Mouse (Mus musculus): ENCODE measurements around the gene Nanp. TPM values are rescaled to one million over a fixed set of nuclear protein-coding genes. Genes with fewer than 3 reads are reported as not detected.

Gene Nanp
- polyA plus RNA-seq, 1 experiment from 2014 or later, result 43.9 TPM

DNA sequence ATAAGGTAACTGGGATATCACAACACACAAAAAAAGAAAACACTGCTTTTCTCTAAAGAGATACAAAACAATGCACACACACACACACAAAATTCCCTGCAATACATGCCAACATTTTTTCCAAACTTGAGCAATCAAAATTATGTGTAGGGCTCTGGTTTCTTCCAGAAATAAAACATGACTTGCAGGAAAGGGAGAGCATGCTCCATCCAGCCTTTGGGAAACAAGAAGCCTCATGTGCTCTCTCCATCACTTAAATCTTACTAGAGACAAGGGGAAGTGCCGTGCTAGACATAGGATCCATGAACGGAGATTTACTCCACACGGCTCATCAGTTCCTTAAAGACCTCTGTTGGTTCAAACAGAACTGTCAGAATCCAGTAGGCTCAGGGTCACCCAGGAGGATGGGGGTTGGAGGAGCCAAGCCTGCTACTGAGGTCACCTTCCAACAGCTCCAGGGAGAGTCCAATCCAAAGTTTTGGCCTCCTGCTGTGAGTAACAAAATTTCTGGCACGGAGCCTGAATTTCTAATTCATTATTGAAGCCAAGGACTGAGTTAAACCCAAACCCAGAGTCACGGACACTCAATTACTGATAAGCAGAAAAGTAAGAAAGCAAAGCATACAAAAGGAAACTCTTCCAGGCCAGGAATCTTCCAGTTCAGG, 32.8 kb downstream of the Nanp start:
- Histone ChIP-seq H3K27me3 (ENCODE audit: control insufficient read depth, insufficient read depth, low read length) (no peaks in the 10 kb centered on the region), H3K4me2 (ENCODE audit: low read depth) (no peak overlapping the region), H3K9me3 (ENCODE audit: control insufficient read depth, low read length) (no peaks in the 10 kb centered on the region), H3K27ac (ENCODE audit: low read depth, low read length) (no peak overlapping the region), H3K9ac (ENCODE audit: low read length) (no peak overlapping the region), H3K36me3 (ENCODE audit: control insufficient read depth, insufficient read depth, low read length) (no peaks in the 10 kb centered on the region), H3K4me3 (ENCODE audit: low read depth, low read length) (no peak overlapping the region), H3K4me1 (ENCODE audit: control insufficient read depth, insufficient read depth, low read length) (peaks cover 3% of the 10 kb centered on the region; the same call in 1 of the 2 replicates)
- 76% methylated on average over 5 of the region's 5 CpGs for WGBS
- ATAC-seq (ENCODE audit: insufficient read depth, low FRiP score, low TSS enrichment) (no peak), DNase-seq (ENCODE audit: low spot score) (no peak)

DNA sequence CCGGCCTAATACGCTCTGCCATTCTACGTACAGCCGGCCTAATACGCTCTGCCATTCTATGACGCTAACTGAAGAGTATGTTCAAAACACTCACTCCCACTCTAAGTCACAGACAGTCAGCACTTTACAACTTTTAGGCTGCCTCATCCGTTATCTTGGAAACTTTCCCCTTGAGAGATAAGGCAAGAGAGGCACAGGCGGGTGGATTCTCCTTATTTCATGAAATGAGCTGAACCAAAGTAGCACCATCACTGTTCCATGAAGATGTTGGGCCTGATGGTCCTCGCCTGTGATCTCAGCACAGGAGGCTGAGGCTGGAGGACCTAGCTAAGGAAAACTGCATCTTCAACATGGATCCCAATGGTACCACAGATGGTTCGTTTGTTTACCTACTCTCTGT, 34.8 kb downstream of the Nanp start:
- ATAC-seq (ENCODE audit: insufficient read depth, low FRiP score, low TSS enrichment) (no peak), DNase-seq (ENCODE audit: low spot score) (no peak)
- Histone ChIP-seq H3K4me2 (ENCODE audit: low read depth) (no peak overlapping the region), H3K9me3 (ENCODE audit: control insufficient read depth, low read length) (no peaks in the 10 kb centered on the region), H3K4me1 (ENCODE audit: control insufficient read depth, insufficient read depth, low read length) (peaks cover 3% of the 10 kb centered on the region; the same call in 1 of the 2 replicates), H3K9ac (ENCODE audit: low read length) (no peak overlapping the region), H3K36me3 (ENCODE audit: control insufficient read depth, insufficient read depth, low read length) (no peaks in the 10 kb centered on the region), H3K4me3 (ENCODE audit: low read depth, low read length) (no peak overlapping the region), H3K27ac (ENCODE audit: low read depth, low read length) (no peak overlapping the region), H3K27me3 (ENCODE audit: control insufficient read depth, insufficient read depth, low read length) (no peaks in the 10 kb centered on the region)
- 90% methylated on average over 10 of the region's 10 CpGs for WGBS

DNA sequence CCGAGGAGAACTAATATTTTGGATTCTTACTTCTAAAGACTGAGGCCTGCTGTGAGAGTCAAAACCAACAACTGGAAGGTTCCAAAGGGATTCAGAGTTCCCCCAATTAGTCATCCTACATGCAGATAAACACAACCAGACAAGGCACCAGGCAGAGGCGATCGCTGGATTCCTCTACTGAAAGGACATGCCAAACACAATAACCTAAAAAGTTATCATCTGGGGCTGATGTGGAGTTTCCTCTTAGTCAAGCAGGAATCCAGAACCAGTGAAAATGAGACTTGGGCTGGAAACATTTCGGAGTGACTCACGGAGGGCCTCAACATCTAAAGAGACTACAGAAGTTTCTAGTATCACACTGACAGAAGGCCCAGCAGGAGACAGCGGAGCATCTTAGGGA, 35.4 kb downstream of the Nanp start:
- Histone ChIP-seq H3K36me3 (ENCODE audit: control insufficient read depth, insufficient read depth, low read length) (no peaks in the 10 kb centered on the region), H3K9me3 (ENCODE audit: control insufficient read depth, low read length) (no peaks in the 10 kb centered on the region), H3K27ac (ENCODE audit: low read depth, low read length) (no peak overlapping the region), H3K27me3 (ENCODE audit: control insufficient read depth, insufficient read depth, low read length) (no peaks in the 10 kb centered on the region), H3K4me2 (ENCODE audit: low read depth) (no peak overlapping the region), H3K4me3 (ENCODE audit: low read depth, low read length) (no peak overlapping the region), H3K4me1 (ENCODE audit: control insufficient read depth, insufficient read depth, low read length) (peaks cover 8% of the 10 kb centered on the region), H3K9ac (ENCODE audit: low read length) (no peak overlapping the region)
- WGBS, result 78% methylated on average over 6 of the region's 6 CpGs
- ATAC-seq (ENCODE audit: insufficient read depth, low FRiP score, low TSS enrichment), result no peak
- DNase-seq (ENCODE audit: low spot score), result no peak

DNA sequence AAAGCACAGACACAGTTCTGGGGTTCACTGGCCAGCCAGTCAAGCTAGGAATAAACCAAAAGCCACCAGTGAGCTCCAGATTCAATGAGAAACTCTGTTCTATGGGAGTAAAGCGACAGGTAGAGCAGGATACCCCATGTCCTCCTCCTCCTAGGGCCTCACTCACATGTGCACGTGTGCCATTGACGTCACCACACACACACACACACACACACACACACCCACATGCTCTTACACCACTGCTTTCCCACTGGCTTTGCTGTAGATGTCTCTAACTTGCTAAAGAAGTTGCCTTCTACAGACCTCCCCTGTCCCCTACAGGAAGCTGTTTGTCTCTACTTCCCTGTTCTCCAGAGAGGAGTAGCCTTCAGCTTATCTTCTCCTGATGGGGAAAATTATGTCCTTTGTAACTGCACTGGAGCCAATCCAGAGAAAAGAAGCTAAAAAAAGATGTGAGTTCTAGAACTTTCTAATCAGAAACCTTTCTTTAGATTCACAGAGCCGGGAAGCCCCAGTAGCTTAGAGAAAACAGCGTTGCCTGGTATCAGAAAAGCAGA, 37.5 kb downstream of the Nanp start:
- DNase-seq (ENCODE audit: low spot score), result no peak
- peaks cover 21% of the 10 kb centered on the region for H3K4me1 ChIP-seq (ENCODE audit: control insufficient read depth, insufficient read depth, low read length)
- no peak overlapping the region for H3K4me2 ChIP-seq (ENCODE audit: low read depth)
- no peak overlapping the region for H3K27ac ChIP-seq (ENCODE audit: low read depth, low read length)
- WGBS, result 90% methylated on average over 5 of the region's 5 CpGs
- no peak overlapping the region for H3K4me3 ChIP-seq (ENCODE audit: low read depth, low read length)
- H3K27me3 ChIP-seq (ENCODE audit: control insufficient read depth, insufficient read depth, low read length), result no peaks in the 10 kb centered on the region
- no peak for ATAC-seq (ENCODE audit: insufficient read depth, low FRiP score, low TSS enrichment)
- no peaks in the 10 kb centered on the region for H3K9me3 ChIP-seq (ENCODE audit: control insufficient read depth, low read length)
- no peak overlapping the region for H3K9ac ChIP-seq (ENCODE audit: low read length)
- no peaks in the 10 kb centered on the region for H3K36me3 ChIP-seq (ENCODE audit: control insufficient read depth, insufficient read depth, low read length)

DNA sequence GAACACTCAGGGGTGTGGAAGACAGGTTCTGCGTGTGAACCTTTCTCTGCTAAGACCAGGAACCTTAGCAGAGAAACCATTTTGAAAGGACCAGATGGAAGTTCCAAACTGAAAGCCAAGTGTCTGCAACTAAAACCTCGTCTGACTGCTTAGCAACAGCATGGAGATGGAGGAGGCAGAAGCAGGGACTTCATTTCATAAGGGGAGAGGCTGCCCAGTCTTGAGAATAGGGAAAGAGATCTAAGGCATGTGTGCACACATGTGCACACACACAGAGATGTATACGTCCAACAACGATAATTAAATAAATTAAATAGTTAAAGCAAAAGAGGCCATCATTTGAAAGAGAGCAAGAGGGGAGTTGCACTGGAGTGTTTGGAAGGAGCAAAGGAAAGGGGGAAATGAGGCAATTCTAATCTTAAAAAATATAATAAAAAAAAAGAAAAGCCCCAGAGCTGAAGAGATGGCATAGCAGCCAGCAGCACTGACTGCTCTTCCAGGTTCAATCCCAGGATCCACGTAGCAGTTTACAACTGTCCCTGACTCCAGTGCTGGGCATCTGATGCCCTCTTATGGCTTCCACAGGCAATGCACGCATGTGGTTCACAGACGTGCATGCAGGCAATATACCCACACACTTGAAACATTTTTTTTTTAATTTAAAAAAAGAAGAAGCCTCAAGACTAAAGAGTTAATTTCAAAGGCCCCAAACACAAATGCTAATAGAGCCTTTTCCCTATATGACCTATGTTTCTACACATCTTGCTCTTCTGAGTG, 38.6 kb downstream of the Nanp start:
- Histone ChIP-seq H3K36me3 (ENCODE audit: control insufficient read depth, insufficient read depth, low read length) (no peaks in the 10 kb centered on the region), H3K9ac (ENCODE audit: low read length) (no peak overlapping the region), H3K27ac (ENCODE audit: low read depth, low read length) (no peak overlapping the region), H3K4me2 (ENCODE audit: low read depth) (no peak overlapping the region), H3K4me1 (ENCODE audit: control insufficient read depth, insufficient read depth, low read length) (peaks cover 21% of the 10 kb centered on the region), H3K4me3 (ENCODE audit: low read depth, low read length) (no peak overlapping the region), H3K27me3 (ENCODE audit: control insufficient read depth, insufficient read depth, low read length) (no peaks in the 10 kb centered on the region), H3K9me3 (ENCODE audit: control insufficient read depth, low read length) (no peaks in the 10 kb centered on the region)
- peak; percentile 53 for DNase-seq (ENCODE audit: low spot score)
- WGBS, result 50% methylated on average over 7 of the region's 7 CpGs
- peak; percentile 67 for ATAC-seq (ENCODE audit: insufficient read depth, low FRiP score, low TSS enrichment)

DNA sequence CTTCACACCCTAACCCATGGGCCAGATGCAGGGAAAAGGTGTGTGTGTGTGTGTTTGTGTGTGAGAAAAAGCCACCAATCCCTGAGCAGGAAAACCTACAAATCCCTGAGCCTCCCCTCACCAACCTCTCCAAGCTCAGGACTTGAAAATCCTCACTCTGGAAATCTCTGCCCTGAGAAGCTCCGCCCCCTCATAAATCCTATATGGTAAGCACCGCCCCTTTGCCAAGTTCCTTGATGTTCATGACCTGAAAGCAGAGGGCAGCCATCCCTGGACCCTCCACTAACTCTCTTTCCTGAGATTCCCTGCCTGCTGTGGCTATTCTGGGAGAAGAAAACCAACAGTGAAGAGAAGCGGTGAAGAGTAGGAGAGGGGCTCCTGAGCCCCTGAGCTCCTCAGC, 40.2 kb downstream of the Nanp start:
- peaks cover 21% of the 10 kb centered on the region for H3K4me1 ChIP-seq (ENCODE audit: control insufficient read depth, insufficient read depth, low read length)
- ATAC-seq (ENCODE audit: insufficient read depth, low FRiP score, low TSS enrichment) (no peak), DNase-seq (ENCODE audit: low spot score) (peak; percentile 14)
- H3K27ac ChIP-seq (ENCODE audit: low read depth, low read length), result no peak overlapping the region
- no peak overlapping the region for H3K4me3 ChIP-seq (ENCODE audit: low read depth, low read length)
- 0 out of 2 replicates have a peak overlapping the region, but pooled peaks have one; percentile 10 for H3K9ac ChIP-seq (ENCODE audit: low read length)
- H3K36me3 ChIP-seq (ENCODE audit: control insufficient read depth, insufficient read depth, low read length), result no peaks in the 10 kb centered on the region
- no peak overlapping the region for H3K4me2 ChIP-seq (ENCODE audit: low read depth)
- WGBS, result 25% methylated on average over 3 of the region's 3 CpGs
- H3K27me3 ChIP-seq (ENCODE audit: control insufficient read depth, insufficient read depth, low read length), result no peaks in the 10 kb centered on the region
- H3K9me3 ChIP-seq (ENCODE audit: control insufficient read depth, low read length), result no peaks in the 10 kb centered on the region

DNA sequence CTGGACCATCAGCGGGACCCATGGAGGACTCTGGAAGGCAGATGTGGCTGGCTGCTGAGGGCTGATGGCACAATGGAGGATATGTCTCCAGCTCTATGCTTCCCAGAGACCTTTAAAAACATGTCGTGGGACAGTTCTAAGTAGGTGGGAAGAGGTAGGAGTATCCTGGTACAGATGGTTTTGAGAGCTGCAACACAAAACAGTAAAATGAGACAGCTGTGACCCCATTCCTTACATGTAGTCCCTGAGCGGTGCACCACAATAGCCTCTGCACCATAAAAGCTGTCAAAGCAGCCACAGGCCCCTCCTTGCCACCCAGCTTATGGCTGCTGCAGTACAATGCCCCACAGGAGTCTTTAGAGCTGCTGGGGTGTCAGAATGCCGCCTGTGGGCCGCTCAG, 41.6 kb downstream of the Nanp start:
- Histone ChIP-seq H3K36me3 (ENCODE audit: control insufficient read depth, insufficient read depth, low read length) (no peaks in the 10 kb centered on the region), H3K27ac (ENCODE audit: low read depth, low read length) (0 out of 2 replicates have a peak overlapping the region, but pooled peaks have one; percentile 20), H3K9ac (ENCODE audit: low read length) (peak overlapping the region; percentile 18; the same call in 1 of the 2 replicates), H3K4me2 (ENCODE audit: low read depth) (no peak overlapping the region), H3K9me3 (ENCODE audit: control insufficient read depth, low read length) (no peaks in the 10 kb centered on the region), H3K4me1 (ENCODE audit: control insufficient read depth, insufficient read depth, low read length) (peaks cover 21% of the 10 kb centered on the region), H3K27me3 (ENCODE audit: control insufficient read depth, insufficient read depth, low read length) (no peaks in the 10 kb centered on the region), H3K4me3 (ENCODE audit: low read depth, low read length) (no peak overlapping the region)
- DNase-seq (ENCODE audit: low spot score), result no peak
- WGBS, result 27% methylated on average over 5 of the region's 5 CpGs
- ATAC-seq (ENCODE audit: insufficient read depth, low FRiP score, low TSS enrichment), result no peak

DNA sequence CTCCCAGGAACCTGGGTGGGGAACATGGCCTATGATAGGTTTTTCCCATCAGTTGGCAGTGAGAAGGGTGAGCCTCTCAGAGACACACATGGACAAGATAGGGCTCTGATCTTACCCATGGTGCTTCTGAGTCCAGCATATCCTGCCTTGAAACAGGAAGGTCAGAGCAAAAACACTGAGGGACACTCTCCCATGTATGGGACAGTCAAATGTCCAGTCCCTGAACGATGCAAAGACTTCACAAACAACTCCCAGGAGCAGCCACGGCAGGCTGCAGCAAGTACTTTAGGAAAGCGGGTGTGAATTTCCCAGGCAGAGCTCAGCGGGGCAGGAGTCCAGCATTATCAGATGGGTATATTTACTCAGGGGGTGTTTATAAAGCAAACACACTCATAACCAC, 43.9 kb downstream of the Nanp start:
- WGBS, result 68% methylated on average over 4 of the region's 4 CpGs
- H3K27me3 ChIP-seq (ENCODE audit: control insufficient read depth, insufficient read depth, low read length), result no peaks in the 10 kb centered on the region
- H3K36me3 ChIP-seq (ENCODE audit: control insufficient read depth, insufficient read depth, low read length), result no peaks in the 10 kb centered on the region
- ATAC-seq (ENCODE audit: insufficient read depth, low FRiP score, low TSS enrichment) (no peak), DNase-seq (ENCODE audit: low spot score) (no peak)
- no peak overlapping the region for H3K9ac ChIP-seq (ENCODE audit: low read length)
- H3K4me3 ChIP-seq (ENCODE audit: low read depth, low read length), result no peak overlapping the region
- no peak overlapping the region for H3K4me2 ChIP-seq (ENCODE audit: low read depth)
- H3K27ac ChIP-seq (ENCODE audit: low read depth, low read length), result no peak overlapping the region
- peaks cover 21% of the 10 kb centered on the region for H3K4me1 ChIP-seq (ENCODE audit: control insufficient read depth, insufficient read depth, low read length)
- H3K9me3 ChIP-seq (ENCODE audit: control insufficient read depth, low read length), result no peaks in the 10 kb centered on the region

All from neural tube, embryonic 11.5 days (tissue).